Mouse (Mus musculus) heart, embryonic 13.5 days (tissue): ENCODE data around the gene Creg1. TPM values are rescaled to one million over a fixed set of nuclear protein-coding genes. Genes with fewer than 3 reads are reported as not detected.

ENCODE experiments used
- ATAC-seq: fragments of 200-750 bp; cut with Nextera tagmentation; 2 replicates; pipeline ENCODE4 v1.8.0; 2017; ENCODE audit warnings: moderate TSS enrichment; ENCODE audit not compliant: insufficient number of reproducible peaks, low FRiP score, low TSS enrichment; ENCODE audit errors: extremely low read depth
- H3K27ac ChIP-seq: fragments of 300-500 bp; sonication (generic); replicated peaks from 2 replicates; pipeline ENCODE4 v1.5.1; 2015; ENCODE audit warnings: moderate library complexity, mild to moderate bottlenecking, inconsistent platforms
- H3K27me3 ChIP-seq: fragments of 300-500 bp; sonication (generic); replicated peaks from 2 replicates; pipeline ENCODE4 v1.6.1; 2015; ENCODE audit warnings: mild to moderate bottlenecking, inconsistent platforms
- H3K36me3 ChIP-seq: fragments of 300-500 bp; sonication (generic); 2 replicates; pipeline ENCODE4 v1.6.1; 2015; ENCODE audit warnings: mild to moderate bottlenecking, inconsistent platforms
- H3K4me1 ChIP-seq: fragments of 300-500 bp; sonication (generic); 2 replicates; pipeline ENCODE4 v1.6.1; 2015; ENCODE audit warnings: inconsistent platforms
- H3K4me2 ChIP-seq: fragments of 300-500 bp; sonication (generic); 2 replicates; pipeline ENCODE4 v1.6.1; 2015; ENCODE audit warnings: inconsistent platforms, mild to moderate bottlenecking, moderate library complexity
- H3K4me3 ChIP-seq: fragments of 300-500 bp; sonication (generic); 2 replicates; pipeline ENCODE4 v1.5.1; 2015; ENCODE audit warnings: moderate library complexity, mild to moderate bottlenecking, inconsistent platforms
- H3K9ac ChIP-seq: fragments of 300-500 bp; sonication (generic); 2 replicates; pipeline ENCODE4 v1.6.1; 2015; ENCODE audit warnings: inconsistent platforms, mild to moderate bottlenecking, moderate library complexity
- H3K9me3 ChIP-seq: fragments of 300-500 bp; sonication (generic); 2 replicates; pipeline ENCODE4 v1.6.1; 2016; ENCODE audit warnings: inconsistent platforms
- WGBS: fragments of 180-500 bp; shearing (Covaris S2); methylation state at CpG from one replicate; pipeline ENCODE4 v1.1.7; 2015; ENCODE audit warnings: mixed read lengths; 5-methylcytosine and 5-hydroxymethylcytosine counted together
- polyA plus RNA-seq: library from polyadenylated mRNA; unstranded; fragments of >200 nt; fragmentation: Nextera tagmentation; extraction: Ambion mirVana; gene quantifications from 2 replicates; pipeline ENCODE4 v1.2.1, GENCODE M21; 2015

The Creg1 gene
- 105 and 110 TPM in 2 replicates for polyA plus RNA-seq

GRCm38 (mm10) chr1:165763635-165764372, at the start of gene Creg1:
TSS of gene Creg1 (plus strand) at chr1:165763746.
- Histone ChIP-seq H3K9me3 (no peaks in the 10 kb centered on the region), H3K27ac (peak within 1 kb of the TSS; percentile 87), H3K4me2 (peak within 1 kb of the TSS; percentile 95), H3K4me1 (peaks cover 25% of the 10 kb centered on the region), H3K4me3 (peak within 1 kb of the TSS; percentile 85), H3K27me3 (no peaks in the 10 kb centered on the region), H3K9ac (peak within 1 kb of the TSS; percentile 88), H3K36me3 (no peaks in the 10 kb centered on the region)
- ATAC-seq: peak; percentile 91
- under 1% methylated on average over 57 of the region's 57 CpGs for WGBS

- Histone ChIP-seq H3K9me3 (no peaks in the 10 kb centered on the region), H3K4me2 (no peak overlapping the region), H3K9ac (no peak overlapping the region), H3K4me1 (peaks cover 48% of the 10 kb centered on the region), H3K4me3 (no peak overlapping the region), H3K27ac (no peak overlapping the region), H3K36me3 (no peaks in the 10 kb centered on the region), H3K27me3 (no peaks in the 10 kb centered on the region)
- no peak for ATAC-seq
- WGBS: 68% methylated on average over 5 of the region's 5 CpGs
Observed at GRCm38 (mm10) chr1:165713798-165714197, 49.7 kb upstream of the Creg1 start.

DNA sequence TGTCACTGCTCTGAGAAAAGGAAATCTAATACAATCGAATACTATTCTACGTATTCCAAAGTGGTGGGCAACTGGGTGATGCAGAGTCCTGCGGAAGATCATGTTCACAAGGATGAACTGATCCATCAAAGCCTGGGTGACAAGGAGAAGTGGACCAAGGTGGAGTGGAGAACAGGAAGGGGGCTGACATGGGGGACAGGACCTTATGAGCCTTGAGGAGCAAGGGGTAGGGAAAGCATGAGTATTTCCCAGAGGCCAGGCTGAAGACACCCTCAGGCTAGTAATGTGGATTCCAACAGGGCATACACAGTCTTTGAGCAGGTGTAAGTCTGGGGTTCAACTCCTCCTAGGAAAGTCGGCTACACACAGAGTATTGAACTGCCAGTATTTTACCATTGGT, 47.1 kb upstream of the Creg1 start:
- H3K9me3 ChIP-seq: no peaks in the 10 kb centered on the region
- no peak overlapping the region for H3K9ac ChIP-seq

GRCm38 (mm10) chr1:165717711-165718542, 45.6 kb upstream of the Creg1 start:
- H3K4me3 ChIP-seq: peak overlapping the region; percentile 32
- peak; percentile 48; the same call in 1 of the 2 replicates for ATAC-seq
- no peaks in the 10 kb centered on the region for H3K36me3 ChIP-seq
- WGBS: 27% methylated on average over 11 of the region's 11 CpGs
- H3K9ac ChIP-seq: peak overlapping the region; percentile 44
- no peaks in the 10 kb centered on the region for H3K9me3 ChIP-seq
- H3K27ac ChIP-seq: peak overlapping the region; percentile 91
- H3K27me3 ChIP-seq: no peaks in the 10 kb centered on the region
- H3K4me2 ChIP-seq: peak overlapping the region; percentile 64
- H3K4me1 ChIP-seq: peaks cover 34% of the 10 kb centered on the region

More for the DNA sequence above, 47.1 kb upstream of the Creg1 start:
- peaks cover 34% of the 10 kb centered on the region for H3K4me1 ChIP-seq
- no peak overlapping the region for H3K4me3 ChIP-seq
- no peak overlapping the region for H3K27ac ChIP-seq
- ATAC-seq: no peak
- WGBS: 80% methylated on average over 4 of the region's 4 CpGs
- H3K27me3 ChIP-seq: no peaks in the 10 kb centered on the region
- no peaks in the 10 kb centered on the region for H3K36me3 ChIP-seq
- no peak overlapping the region for H3K4me2 ChIP-seq

- no peak for ATAC-seq
- Histone ChIP-seq H3K27me3 (no peaks in the 10 kb centered on the region), H3K9ac (peak overlapping the region; percentile 26), H3K27ac (peak overlapping the region; percentile 91), H3K9me3 (no peaks in the 10 kb centered on the region), H3K4me2 (peak overlapping the region; percentile 64), H3K4me1 (peaks cover 30% of the 10 kb centered on the region), H3K4me3 (peak overlapping the region; percentile 32), H3K36me3 (no peaks in the 10 kb centered on the region)
- 27% methylated on average over 15 of the region's 15 CpGs for WGBS
Observed at GRCm38 (mm10) chr1:165718543-165719105, 44.9 kb upstream of the Creg1 start.

DNA sequence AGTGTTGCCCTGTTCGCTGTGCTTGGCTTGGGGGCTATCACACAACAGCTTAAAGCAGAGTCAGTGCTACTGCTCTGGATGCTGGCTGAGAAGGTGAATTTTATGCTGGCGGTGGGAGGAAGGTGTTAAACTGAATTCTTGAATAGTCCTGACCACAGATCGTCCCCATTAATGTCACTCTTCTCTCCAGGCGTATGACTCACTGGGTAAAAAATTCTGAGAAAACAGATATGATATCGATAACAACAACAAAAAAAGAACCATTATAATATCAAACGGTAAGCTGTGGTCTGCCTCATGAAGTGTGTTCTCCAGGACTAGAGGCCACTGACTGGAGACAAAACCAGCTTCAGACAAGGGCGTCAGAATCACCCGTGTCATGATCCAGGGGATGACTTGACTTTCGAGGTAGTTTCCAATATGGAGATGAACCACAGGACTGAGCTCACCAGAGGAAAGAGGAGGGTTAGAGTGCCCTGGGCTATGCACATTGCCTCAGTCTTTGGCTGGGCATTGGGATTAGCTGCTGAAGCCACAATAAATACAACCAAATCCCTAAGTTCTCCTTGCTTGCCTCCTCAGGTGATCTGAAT, 40.9 kb upstream of the Creg1 start:
- Histone ChIP-seq H3K4me3 (no peak overlapping the region), H3K9me3 (no peaks in the 10 kb centered on the region), H3K4me2 (no peak overlapping the region), H3K36me3 (no peaks in the 10 kb centered on the region), H3K27ac (no peak overlapping the region), H3K4me1 (peaks cover 39% of the 10 kb centered on the region), H3K9ac (no peak overlapping the region), H3K27me3 (no peaks in the 10 kb centered on the region)
- no peak for ATAC-seq
- WGBS: 76% methylated on average over 9 of the region's 9 CpGs

DNA sequence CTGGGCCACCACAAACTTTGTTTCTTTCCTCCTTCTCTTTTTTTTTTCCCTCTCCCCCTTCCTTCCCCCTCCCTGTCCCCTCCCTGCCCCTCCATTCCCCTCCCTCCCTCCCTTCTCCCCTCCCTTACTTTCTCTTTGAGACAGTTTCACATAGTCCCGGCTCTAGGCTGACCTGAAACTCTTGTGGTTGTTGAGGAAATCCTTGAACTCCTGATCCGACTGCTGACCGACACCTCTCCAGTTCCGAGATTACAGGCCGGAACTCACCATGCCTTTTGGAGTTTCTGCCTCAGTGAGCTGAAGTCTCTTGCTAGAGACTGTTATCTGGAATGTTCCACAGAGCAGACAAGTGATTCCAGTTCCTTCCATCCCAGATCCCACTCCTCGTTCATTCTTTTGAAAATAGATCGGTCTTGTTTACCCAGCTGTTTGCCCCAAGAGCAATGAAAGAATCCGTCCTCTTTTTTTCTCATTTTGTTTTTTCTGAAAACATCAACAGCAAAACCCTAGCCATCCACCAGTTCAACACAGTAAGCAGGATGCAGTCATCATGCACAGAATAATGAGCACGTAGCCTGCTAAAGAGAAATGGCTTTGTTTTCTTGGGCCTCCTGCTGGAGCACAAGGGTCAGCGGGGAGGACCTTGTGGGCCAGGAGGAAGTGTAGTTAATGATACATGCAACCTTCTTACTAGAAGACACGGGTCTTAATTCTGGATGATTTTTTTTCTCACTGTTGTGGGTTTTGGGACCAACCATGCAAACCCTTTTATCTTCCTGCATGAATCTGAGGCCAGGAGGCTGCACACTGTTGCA, 39.1 kb upstream of the Creg1 start:
- H3K36me3 ChIP-seq: no peaks in the 10 kb centered on the region
- no peaks in the 10 kb centered on the region for H3K27me3 ChIP-seq
- 45% methylated on average over 11 of the region's 11 CpGs for WGBS
- peak overlapping the region; percentile 37; the same call in 1 of the 2 replicates for H3K27ac ChIP-seq
- no peak for ATAC-seq
- no peak overlapping the region for H3K4me2 ChIP-seq
- no peak overlapping the region for H3K9ac ChIP-seq
- no peak overlapping the region for H3K4me3 ChIP-seq
- no peaks in the 10 kb centered on the region for H3K9me3 ChIP-seq
- peaks cover 28% of the 10 kb centered on the region for H3K4me1 ChIP-seq

DNA sequence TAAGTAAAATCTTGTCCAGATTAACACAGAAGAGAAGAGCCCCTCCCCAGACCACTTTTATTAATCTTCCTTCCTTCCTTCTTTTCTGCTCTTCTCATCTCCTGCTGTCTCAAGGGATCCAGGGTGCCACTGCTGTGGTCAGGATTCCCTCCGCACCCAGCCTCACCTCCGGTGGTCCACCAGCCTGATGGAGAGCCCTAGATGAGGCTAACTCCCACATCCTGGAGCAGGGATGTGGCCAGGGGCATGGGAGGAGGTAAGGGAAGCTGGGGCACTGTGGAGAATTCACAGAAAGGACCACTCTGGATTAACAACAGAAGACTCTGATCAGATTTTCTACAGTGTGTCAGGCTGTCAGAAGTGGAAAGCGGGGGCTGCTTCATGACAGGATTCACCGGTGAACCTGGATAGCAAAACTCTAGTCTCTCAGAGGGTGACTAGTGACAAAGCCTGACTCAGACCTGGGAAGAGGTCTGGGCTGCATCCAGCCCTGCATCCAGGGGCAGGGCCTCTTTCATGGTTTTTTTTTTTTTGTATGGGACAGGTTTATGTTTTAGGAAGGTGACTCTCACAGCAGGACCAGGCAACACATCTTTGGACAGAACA, 38.4 kb upstream of the Creg1 start:
- Histone ChIP-seq H3K27ac (peak overlapping the region; percentile 37; the same call in 1 of the 2 replicates), H3K27me3 (no peaks in the 10 kb centered on the region), H3K36me3 (no peaks in the 10 kb centered on the region), H3K9ac (no peak overlapping the region), H3K9me3 (no peaks in the 10 kb centered on the region), H3K4me3 (no peak overlapping the region), H3K4me1 (peaks cover 35% of the 10 kb centered on the region), H3K4me2 (no peak overlapping the region)
- no peak for ATAC-seq
- 68% methylated on average over 4 of the region's 4 CpGs for WGBS

- WGBS: 13% methylated on average over 1 of the region's 1 CpGs
- no peak overlapping the region for H3K27ac ChIP-seq
- no peaks in the 10 kb centered on the region for H3K9me3 ChIP-seq
- no peak overlapping the region for H3K9ac ChIP-seq
- no peak for ATAC-seq
- no peaks in the 10 kb centered on the region for H3K27me3 ChIP-seq
- H3K36me3 ChIP-seq: no peaks in the 10 kb centered on the region
- no peak overlapping the region for H3K4me3 ChIP-seq
- H3K4me1 ChIP-seq: peaks cover 41% of the 10 kb centered on the region
- H3K4me2 ChIP-seq: no peak overlapping the region
Observed at GRCm38 (mm10) chr1:165726986-165727385, 36.6 kb upstream of the Creg1 start.

- WGBS: 72% methylated on average over 3 of the region's 3 CpGs
- Histone ChIP-seq H3K4me3 (no peak overlapping the region), H3K36me3 (no peaks in the 10 kb centered on the region), H3K4me2 (no peak overlapping the region), H3K4me1 (peaks cover 41% of the 10 kb centered on the region), H3K9me3 (no peaks in the 10 kb centered on the region), H3K27ac (no peak overlapping the region), H3K27me3 (no peaks in the 10 kb centered on the region), H3K9ac (no peak overlapping the region)
- no peak for ATAC-seq
Observed at GRCm38 (mm10) chr1:165728057-165728639, 35.4 kb upstream of the Creg1 start.
